ENCODE assay signal across 8 mouse cellular contexts in the genomic region with DNA sequence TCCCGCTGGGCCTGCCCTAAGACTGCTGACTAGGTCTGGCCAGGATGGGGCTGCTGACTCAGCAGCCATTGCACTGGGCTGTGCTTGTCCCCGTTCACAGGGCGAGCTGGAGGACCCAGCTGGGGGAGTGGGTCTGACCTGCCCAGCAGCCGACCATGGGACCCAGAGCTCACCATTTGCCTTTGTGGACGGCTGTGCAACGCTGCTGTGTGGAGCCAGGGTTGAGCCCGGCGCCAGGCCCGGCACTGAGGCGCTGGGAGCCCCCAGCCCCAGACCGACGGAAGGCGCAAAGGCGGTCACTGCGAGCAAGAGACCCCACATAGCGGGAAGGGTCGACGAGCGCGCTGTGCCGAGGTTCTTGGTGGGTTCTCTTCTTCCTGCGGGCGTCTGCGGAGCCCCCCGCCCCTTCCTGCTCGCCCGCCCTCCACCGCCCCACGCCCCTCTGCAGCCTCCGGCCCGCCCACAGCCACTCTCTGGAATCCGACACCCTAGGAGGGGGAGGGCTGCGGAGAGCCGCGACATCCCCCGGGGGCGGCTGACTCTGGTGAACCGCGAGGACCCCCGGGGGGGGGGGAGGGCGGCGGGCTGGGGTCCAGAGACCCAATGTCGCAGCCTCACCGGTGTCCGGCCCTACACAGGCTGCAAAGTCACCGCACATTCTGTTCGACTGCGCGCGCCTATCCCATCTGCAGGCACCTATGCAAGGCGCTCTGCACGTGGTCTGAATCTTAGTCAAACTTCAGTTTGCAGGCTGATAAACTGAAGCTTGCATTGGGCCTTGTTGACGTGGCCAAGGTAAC. TPM values are rescaled to one million over a fixed set of nuclear protein-coding genes. Genes with fewer than 3 reads are reported as not detected.
DNase-seq lines count a peak whose midpoint lies in the region; ATAC-seq and TF ChIP-seq lines count a peak whose summit lies in the region.

A gene (minus strand): TSS at position 389 of the 800 bp plus-strand sequence.

- peaks cover 22% of the 10 kb centered on the region for H3K9me3 ChIP-seq in E14TG2a.4 (ENCODE audit: low read length)
- no peaks in the 10 kb centered on the region for H3K9me3 ChIP-seq in embryonic facial prominence, embryonic 14.5 days (ENCODE audit: control insufficient read depth, low read length)
- H3K9me3 ChIP-seq in liver, embryonic 11.5 days (ENCODE audit: control insufficient read depth, low read length), result no peaks in the 10 kb centered on the region

- peak within 1 kb of the TSS; percentile 76 for H3K27ac ChIP-seq in embryonic facial prominence, embryonic 14.5 days (replicated peaks; ENCODE audit: low read depth, low read length)
- H3K27ac ChIP-seq in liver, embryonic 11.5 days (ENCODE audit: low read depth, low read length), result no peak within 1 kb of the TSS

- H3K4me3 ChIP-seq in E14TG2a.4 (replicated peaks; ENCODE audit: low read length), result peak within 1 kb of the TSS; percentile 83
- H3K4me3 ChIP-seq in embryonic facial prominence, embryonic 14.5 days (ENCODE audit: low read depth, low read length), result peak within 1 kb of the TSS; percentile 58
- H3K4me3 ChIP-seq in liver, embryonic 11.5 days (ENCODE audit: low read depth, low read length), result peak within 1 kb of the TSS; percentile 54

- TF ChIP-seq CTCF in E14TG2a.4 (conservative IDR thresholded peaks at IDR 0.05; ENCODE audit: low read length), result no peak

- ATAC-seq in embryonic facial prominence, embryonic 14.5 days (ENCODE audit: low read depth), result peak; percentile 90
- ATAC-seq in liver, embryonic 11.5 days (replicated peaks; ENCODE audit: low FRiP score), result peak; percentile 77

- H3K4me2 ChIP-seq in embryonic facial prominence, embryonic 14.5 days (ENCODE audit: low read depth, low read length), result peak within 1 kb of the TSS; percentile 82
- H3K4me2 ChIP-seq in liver, embryonic 11.5 days, result peak within 1 kb of the TSS; percentile 74

- intact Hi-C loops in heart, postnatal 36 days (cut with DNase I), result no loop called here

- H3K9ac ChIP-seq in embryonic facial prominence, embryonic 14.5 days (ENCODE audit: low read depth, low read length), result peak within 1 kb of the TSS; percentile 78
- H3K9ac ChIP-seq in liver, embryonic 11.5 days (ENCODE audit: low read depth, low read length), result peak within 1 kb of the TSS; percentile 18

- H3K27me3 ChIP-seq in E14TG2a.4 (ENCODE audit: insufficient read depth, low read length), result peaks cover 37% of the 10 kb centered on the region
- no peaks in the 10 kb centered on the region for H3K27me3 ChIP-seq in embryonic facial prominence, embryonic 14.5 days (replicated peaks; ENCODE audit: control insufficient read depth, insufficient read depth, low read length)
- peaks cover 28% of the 10 kb centered on the region for H3K27me3 ChIP-seq in liver, embryonic 11.5 days (replicated peaks; ENCODE audit: control insufficient read depth, insufficient read depth, low read length)

- WGBS in embryonic facial prominence, embryonic 14.5 days, result under 1% methylated on average over 32 of the region's 53 CpGs
- 2% methylated on average over 45 of the region's 53 CpGs for WGBS in liver, embryonic 11.5 days

- H3K4me1 ChIP-seq in E14TG2a.4 (replicated peaks; ENCODE audit: low read depth, low read length), result peaks cover 31% of the 10 kb centered on the region
- peaks cover 6% of the 10 kb centered on the region for H3K4me1 ChIP-seq in embryonic facial prominence, embryonic 14.5 days (ENCODE audit: control insufficient read depth, insufficient read depth, low read length)
- H3K4me1 ChIP-seq in liver, embryonic 11.5 days (replicated peaks; ENCODE audit: control insufficient read depth, insufficient read depth, low read length), result no peaks in the 10 kb centered on the region; the same call in 1 of the 2 replicates

- H3K36me3 ChIP-seq in E14TG2a.4 (ENCODE audit: insufficient read depth, low read length), result peaks cover 34% of the 10 kb centered on the region
- peaks cover 30% of the 10 kb centered on the region for H3K36me3 ChIP-seq in embryonic facial prominence, embryonic 14.5 days (ENCODE audit: control insufficient read depth, insufficient read depth, low read length)
- H3K36me3 ChIP-seq in liver, embryonic 11.5 days (ENCODE audit: control insufficient read depth, insufficient read depth, low read length), result peaks cover 4% of the 10 kb centered on the region; the same call in 1 of the 2 replicates

- peak; percentile 19 to 21 for DNase-seq in cerebellum, postnatal 14 days
- DNase-seq in cerebellum, adult 9-10 months, result no peak
- peak; percentile 82 for DNase-seq in embryonic facial prominence, embryonic 14.5 days (ENCODE audit: low spot score)
- peak; percentile 19 to 29 for DNase-seq in heart, postnatal 36 days
- DNase-seq in liver, embryonic 11.5 days (ENCODE audit: low spot score), result peak; percentile 75
- DNase-seq in retina, embryonic 14.5 days (ENCODE audit: low spot score), result peak; percentile 67
- DNase-seq in left cerebral cortex, adult 9 months (ENCODE audit: low spot score in 2 of 2), result no peak

RNA-seq across cellular contexts. Expression of the gene that starts here (rescaled TPM):
- polyA plus RNA-seq in embryonic facial prominence, embryonic 14.5 days (2014; fragmentation: Nextera tagmentation; extraction: Ambion mirVana), result 94.8 and 106 TPM in 2 replicates
- 1 to 10 TPM; 3.4 to 4.7 TPM for total RNA-seq in heart, postnatal 36 days (2021)
- polyA plus RNA-seq in liver, embryonic 11.5 days (2014; fragmentation: Nextera tagmentation; extraction: Ambion mirVana), result 24.3 and 26.3 TPM in 2 replicates

Comparison
In these comparisons a context has a peak if more than half of its experiments do, and no peak if none do; other contexts are left out.
1. DNase-seq: peak in cerebellum, postnatal 14 days (2 of 2), embryonic facial prominence, embryonic 14.5 days (single experiment), heart, postnatal 36 days (2 of 2), liver, embryonic 11.5 days (single experiment) and retina, embryonic 14.5 days (single experiment); none in cerebellum, adult 9-10 months (single experiment) and left cerebral cortex, adult 9 months (0 of 2).
2. Peak in every context shown above with its lines, with median percentiles within 50 percentile points of each other: H3K4me3 ChIP-seq.